Mouse (Mus musculus) ES-E14 (cell line): Measurements from ENCODE around the gene Chd3.

Source experiments
- CHD2 ChIP-seq: IDR thresholded peaks from 2 replicates; pipeline ENCODE4 v1.6.1; 2014; ENCODE audit warnings: mild to moderate bottlenecking, low read depth, low read length, inconsistent platforms
- MAFK ChIP-seq: IDR thresholded peaks from 2 replicates; pipeline ENCODE4 v1.6.1; 2014; ENCODE audit warnings: mild to moderate bottlenecking, low read depth, low read length, inconsistent platforms; ENCODE audit not compliant: insufficient read depth
- ZC3H11A ChIP-seq: IDR thresholded peaks from 2 replicates; pipeline ENCODE4 v1.6.1; 2012; ENCODE audit warnings: low read depth, mild to moderate bottlenecking, inconsistent platforms, low read length, borderline replicate concordance
- ZNF384 ChIP-seq: IDR thresholded peaks from 2 replicates; pipeline ENCODE4 v1.6.1; 2012; ENCODE audit warnings: low read depth, low read length, inconsistent platforms

- TF ChIP-seq MAFK = no peak
- no peak for TF ChIP-seq ZC3H11A
- no peak for TF ChIP-seq ZNF384
- no peak for TF ChIP-seq CHD2
These were observed 44.3 kb upstream of the Chd3 start, which contains the start of gene Kdm6b for GRCm38 (mm10) chr11:69413221-69414181.
